ENCODE assay signal across 10 mouse cellular contexts in the genomic region with DNA sequence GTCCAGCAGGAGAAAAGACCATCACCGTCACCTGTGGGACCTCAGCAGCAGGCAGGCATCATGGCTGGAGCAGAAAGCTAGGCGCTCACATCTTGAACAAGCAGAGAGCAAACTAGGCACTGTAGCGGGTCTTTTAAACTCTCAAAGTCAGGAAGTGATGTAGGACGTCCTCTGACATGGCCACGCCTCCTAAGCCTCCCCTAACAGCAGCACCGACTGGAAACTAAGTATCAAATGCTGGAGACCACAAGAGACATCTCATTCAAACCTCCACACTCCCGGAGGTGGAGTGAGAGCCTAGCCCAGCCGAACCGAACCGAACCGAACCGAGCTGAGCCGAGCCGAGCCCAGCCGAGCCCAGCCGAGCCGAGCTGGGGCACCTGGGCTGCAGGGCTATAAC. TPM values are rescaled to one million over a fixed set of nuclear protein-coding genes. Genes with fewer than 3 reads are reported as not detected.
DNase-seq lines count a peak whose midpoint lies in the region; ATAC-seq and TF ChIP-seq lines count a peak whose summit lies in the region.
"Had no signal": no experiment of that assay in that cellular context is flagged by ENCODE, and none has a peak within 500 bp of the region (broad histone marks: within the 10 kb centered on the region; RNA-seq: fewer than 3 reads in every experiment).

No protein-coding gene starts in this region.

- WGBS in heart, embryonic 14.5 days: 23% methylated on average over 17 of the region's 17 CpGs
- WGBS in embryonic facial prominence, embryonic 13.5 days: 26% methylated on average over 17 of the region's 17 CpGs
- 28% methylated on average over 17 of the region's 17 CpGs for WGBS in intestine, postnatal 0 days
- 33% methylated on average over 17 of the region's 17 CpGs for WGBS in neural tube, embryonic 12.5 days

- H3K36me3 ChIP-seq in heart, embryonic 14.5 days (ENCODE audit: control insufficient read depth, insufficient read depth, low read length): no peaks in the 10 kb centered on the region
- no peaks in the 10 kb centered on the region for H3K36me3 ChIP-seq in embryonic facial prominence, embryonic 13.5 days
- H3K36me3 ChIP-seq in intestine, postnatal 0 days (ENCODE audit: control insufficient read depth, insufficient read depth): no peaks in the 10 kb centered on the region
- H3K36me3 ChIP-seq in neural tube, embryonic 12.5 days: no peaks in the 10 kb centered on the region

- no peak overlapping the region for H3K9ac ChIP-seq in heart, embryonic 14.5 days (ENCODE audit: low read length)
- H3K9ac ChIP-seq in embryonic facial prominence, embryonic 13.5 days: no peak overlapping the region
- H3K9ac ChIP-seq in intestine, postnatal 0 days (ENCODE audit: low read depth, low read length): no peak overlapping the region
- H3K9ac ChIP-seq in neural tube, embryonic 12.5 days: no peak overlapping the region

- peaks cover 0 to 4% of the 10 kb centered on the region in 2 experiments; a peak in 1 of 4 replicates for H3K4me1 ChIP-seq in heart, embryonic 14.5 days (ENCODE audit: control insufficient read depth in 2 of 2, insufficient read depth in 2 of 2, low read length in 2 of 2)
- peaks cover 18% of the 10 kb centered on the region for H3K4me1 ChIP-seq in embryonic facial prominence, embryonic 13.5 days
- no peaks in the 10 kb centered on the region for H3K4me1 ChIP-seq in intestine, postnatal 0 days (replicated peaks; ENCODE audit: control insufficient read depth, insufficient read depth, low read length)
- H3K4me1 ChIP-seq in neural tube, embryonic 12.5 days: no peaks in the 10 kb centered on the region

- DNase-seq in heart, postnatal 25 days (ENCODE audit: low spot score): no peak
- no peak for DNase-seq in spleen, postnatal 4 days (ENCODE audit: low spot score in 2 of 2)
- DNase-seq in ovary, adult 18-20 months (ENCODE audit: low spot score): no peak
- DNase-seq: cerebellum, postnatal 25 days had no signal

- intact Hi-C loops in heart, postnatal 25 days (cut with DNase I): no loop called here

- peaks cover 4% of the 10 kb centered on the region; the same call in 1 of the 2 replicates for H3K9me3 ChIP-seq in heart, embryonic 14.5 days (ENCODE audit: control insufficient read depth, low read length)
- no peaks in the 10 kb centered on the region for H3K9me3 ChIP-seq in embryonic facial prominence, embryonic 13.5 days
- no peaks in the 10 kb centered on the region for H3K9me3 ChIP-seq in intestine, postnatal 0 days (ENCODE audit: control insufficient read depth)
- H3K9me3 ChIP-seq in neural tube, embryonic 12.5 days: no peaks in the 10 kb centered on the region

- peak overlapping the region; percentile 15 to 26; a peak in 3 of 4 replicates for H3K4me3 ChIP-seq in heart, embryonic 14.5 days (ENCODE audit: control insufficient read depth in 1 of 2, insufficient read depth in 1 of 2, low read depth in 1 of 2, low read length in 2 of 2)
- peak overlapping the region; percentile 32 for H3K4me3 ChIP-seq in embryonic facial prominence, embryonic 13.5 days
- H3K4me3 ChIP-seq in intestine, postnatal 0 days (ENCODE audit: low read depth, low read length): no peak overlapping the region
- no peak overlapping the region for H3K4me3 ChIP-seq in neural tube, embryonic 12.5 days

- H3K4me2 ChIP-seq in heart, embryonic 14.5 days (ENCODE audit: low read length): peak overlapping the region; percentile 36
- H3K4me2 ChIP-seq in embryonic facial prominence, embryonic 13.5 days: peak overlapping the region; percentile 51
- H3K4me2 ChIP-seq in intestine, postnatal 0 days (replicated peaks; ENCODE audit: low read depth): peak overlapping the region; percentile 46
- H3K4me2 ChIP-seq in neural tube, embryonic 12.5 days (replicated peaks): peak overlapping the region; percentile 38

- ATAC-seq in heart, embryonic 14.5 days (ENCODE audit: insufficient number of reproducible peaks, insufficient read depth, low FRiP score, low read depth): no peak
- no peak for ATAC-seq in embryonic facial prominence, embryonic 13.5 days (ENCODE audit: insufficient number of reproducible peaks, insufficient read depth, low FRiP score, low TSS enrichment, low read depth)
- ATAC-seq in intestine, postnatal 0 days: no peak
- ATAC-seq in neural tube, embryonic 12.5 days (ENCODE audit: low FRiP score, low read depth): no peak
- ATAC-seq in activated CD4-positive, CD25-positive, alpha-beta regulatory T cell, adult 4 months: no peak

- TF ChIP-seq CTCF in intestine, postnatal 0 days (IDR thresholded peaks at IDR 0.05; ENCODE audit: low read depth): no peak

- H3K27me3 ChIP-seq in heart, embryonic 14.5 days (ENCODE audit: control insufficient read depth, insufficient read depth, low read length): no peaks in the 10 kb centered on the region
- H3K27me3 ChIP-seq in embryonic facial prominence, embryonic 13.5 days: no peaks in the 10 kb centered on the region
- H3K27me3 ChIP-seq in intestine, postnatal 0 days (replicated peaks; ENCODE audit: control insufficient read depth, insufficient read depth, low read length): no peaks in the 10 kb centered on the region
- H3K27me3 ChIP-seq in neural tube, embryonic 12.5 days (replicated peaks): no peaks in the 10 kb centered on the region

- H3K27ac ChIP-seq in heart, embryonic 14.5 days (replicated peaks in 1 of 2; ENCODE audit: control insufficient read depth in 1 of 2, insufficient read depth in 1 of 2, low read depth in 2 of 2, low read length in 2 of 2): no peak overlapping the region
- no peak overlapping the region for H3K27ac ChIP-seq in embryonic facial prominence, embryonic 13.5 days
- H3K27ac ChIP-seq in intestine, postnatal 0 days (ENCODE audit: low read depth, low read length): no peak overlapping the region
- H3K27ac ChIP-seq in neural tube, embryonic 12.5 days: no peak overlapping the region

RNA-seq across cellular contexts. Expression of gene Csnk1e, which starts 15.2 kb away (rescaled TPM):
- 83.0 and 95.1 TPM in 2 replicates for polyA plus RNA-seq in heart, embryonic 14.5 days (2014; fragmentation: Nextera tagmentation; extraction: Ambion mirVana)
- 10 to 100 TPM; 48.4 to 54.0 TPM for total RNA-seq in heart, postnatal 25 days (2021)
- 100 and 112 TPM in 2 replicates for polyA plus RNA-seq in embryonic facial prominence, embryonic 13.5 days (2015; fragmentation: Nextera tagmentation; extraction: Ambion mirVana)
- 18.2 and 25.7 TPM in 2 replicates for polyA plus RNA-seq in intestine, postnatal 0 days (2015; fragmentation: Nextera tagmentation; extraction: Ambion mirVana)
- polyA plus RNA-seq in neural tube, embryonic 12.5 days (2016; fragmentation: Nextera tagmentation; extraction: Ambion mirVana): 303 and 308 TPM in 2 replicates
- polyA plus RNA-seq in activated CD4-positive, CD25-positive, alpha-beta regulatory T cell, adult 4 months (2017; shearing (Covaris generic)): 1 to 10 TPM; 5.5 to 5.6 TPM

RNA-seq across cellular contexts. Expression of gene Kcnj4, which starts 34.5 kb away (rescaled TPM):
- 0.20 TPM in 1 of 2 replicates, not detected in the other for polyA plus RNA-seq in heart, embryonic 14.5 days (2014; fragmentation: Nextera tagmentation; extraction: Ambion mirVana)
- total RNA-seq in heart, postnatal 25 days (2021): not detected
- not detected in 2 replicates for polyA plus RNA-seq in embryonic facial prominence, embryonic 13.5 days (2015; fragmentation: Nextera tagmentation; extraction: Ambion mirVana)
- polyA plus RNA-seq in intestine, postnatal 0 days (2015; fragmentation: Nextera tagmentation; extraction: Ambion mirVana): not detected in 2 replicates
- polyA plus RNA-seq in neural tube, embryonic 12.5 days (2016; fragmentation: Nextera tagmentation; extraction: Ambion mirVana): not detected in 2 replicates
- not detected for polyA plus RNA-seq in activated CD4-positive, CD25-positive, alpha-beta regulatory T cell, adult 4 months (2017; shearing (Covaris generic))
- total RNA-seq: CH12.LX had no signal

RNA-seq across cellular contexts. Expression of gene Kdelr3, which starts 45.6 kb away (rescaled TPM):
- 42.2 and 54.1 TPM in 2 replicates for polyA plus RNA-seq in heart, embryonic 14.5 days (2014; fragmentation: Nextera tagmentation; extraction: Ambion mirVana)
- total RNA-seq in heart, postnatal 25 days (2021): 1 to 10 TPM; 7.6 to 8.2 TPM
- 89.9 and 99.5 TPM in 2 replicates for polyA plus RNA-seq in embryonic facial prominence, embryonic 13.5 days (2015; fragmentation: Nextera tagmentation; extraction: Ambion mirVana)
- polyA plus RNA-seq in intestine, postnatal 0 days (2015; fragmentation: Nextera tagmentation; extraction: Ambion mirVana): 75.7 and 95.2 TPM in 2 replicates
- 19.6 and 20.2 TPM in 2 replicates for polyA plus RNA-seq in neural tube, embryonic 12.5 days (2016; fragmentation: Nextera tagmentation; extraction: Ambion mirVana)
- polyA plus RNA-seq in activated CD4-positive, CD25-positive, alpha-beta regulatory T cell, adult 4 months (2017; shearing (Covaris generic)): under 1 TPM in 1 of 2 experiments, not detected in 1; 0.69 TPM

Comparison
In these comparisons a context has a peak if more than half of its experiments do, and no peak if none do; other contexts are left out.
1. H3K4me3 ChIP-seq: peak in heart, embryonic 14.5 days (2 of 2) and embryonic facial prominence, embryonic 13.5 days (single experiment); none in intestine, postnatal 0 days (single experiment) and neural tube, embryonic 12.5 days (single experiment).
2. RNA of gene Kdelr3, which starts 45.6 kb away (polyA plus RNA-seq): 89.9 to 99.5 TPM in embryonic facial prominence, embryonic 13.5 days, 75.7 to 95.2 TPM in intestine, postnatal 0 days, 42.2 to 54.1 TPM in heart, embryonic 14.5 days and 19.6 to 20.2 TPM in neural tube, embryonic 12.5 days; 0.69 TPM in activated CD4-positive, CD25-positive, alpha-beta regulatory T cell, adult 4 months; every median in the first group is over 10 times any median in the second.
3. Peak in every context shown above with its lines, with median percentiles within 50 percentile points of each other: H3K4me2 ChIP-seq.